Mouse (Mus musculus): ENCODE measurements around the gene Rcor1.

The Rcor1 gene

GRCm38 (mm10) chr12:111134169-111134568 is 95.0 kb downstream of the Rcor1 start:
- no peak for DNase-seq (ENCODE audit: low read depth)

DNA sequence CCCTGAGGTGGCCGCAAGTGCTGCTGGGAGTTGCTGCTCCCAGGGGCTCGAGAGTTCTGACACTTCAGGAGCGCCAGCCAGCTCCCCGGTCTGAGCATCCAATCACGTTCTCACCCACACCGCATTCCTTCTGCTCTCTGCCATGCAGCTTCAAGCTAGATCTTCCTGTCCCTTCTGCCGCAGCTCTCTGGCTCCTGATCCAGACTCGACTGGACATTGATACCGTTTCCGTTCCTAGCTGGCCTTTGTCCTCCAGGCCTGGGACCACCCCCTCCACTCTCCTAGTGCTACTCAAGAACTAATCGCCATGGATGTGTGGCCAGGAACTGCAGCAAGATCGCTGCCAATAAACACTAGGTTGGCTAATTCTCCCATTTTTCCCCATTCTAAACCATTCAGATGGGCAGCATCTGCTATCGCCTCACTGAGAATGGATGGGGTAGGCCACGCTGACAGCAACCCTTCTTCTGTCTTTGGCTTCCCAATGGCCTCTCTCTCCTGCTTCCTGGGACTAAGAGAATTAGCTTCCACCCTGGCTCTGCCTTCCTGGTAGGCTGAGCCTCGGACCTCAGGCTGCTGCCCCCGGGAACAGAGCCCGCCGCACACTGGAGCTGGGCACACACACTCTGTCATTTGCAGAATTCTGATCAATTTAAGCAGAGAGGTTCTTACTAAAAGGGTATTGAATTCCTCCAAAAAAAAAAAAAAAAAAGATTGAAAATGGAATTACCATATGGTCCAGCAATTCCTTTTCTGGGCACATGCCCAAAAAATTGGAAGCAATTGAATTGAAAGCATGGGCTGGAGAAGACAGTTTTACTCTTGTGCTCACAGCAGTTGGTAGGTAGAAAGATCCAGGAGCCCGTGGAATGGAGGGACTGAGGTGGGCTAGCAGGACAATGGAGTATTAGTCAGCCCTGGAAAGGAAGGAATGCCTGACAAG is 95.9 kb downstream of the Rcor1 start:
- peak; percentile 4 for DNase-seq (ENCODE audit: low read depth)

DNA sequence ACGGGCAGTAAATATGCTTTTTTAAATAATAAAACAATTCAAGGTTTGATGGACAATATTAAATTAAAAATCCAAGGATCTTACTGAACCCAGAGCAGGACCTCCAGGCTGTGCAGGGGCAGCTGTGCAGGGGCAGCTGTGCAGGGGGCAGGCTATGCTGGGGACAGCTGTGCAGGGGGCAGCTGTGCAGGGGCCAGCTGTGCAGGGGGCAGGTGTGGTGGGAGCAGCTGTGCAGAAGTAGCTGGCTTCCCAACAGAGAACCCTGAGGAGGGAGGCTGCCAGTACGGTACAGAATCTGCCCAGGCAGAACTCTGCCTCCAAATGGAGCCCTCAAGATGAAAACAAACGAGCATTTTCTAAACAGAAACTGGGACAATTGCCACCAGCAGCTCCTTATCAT is 96.8 kb downstream of the Rcor1 start:
- DNase-seq (ENCODE audit: low read depth) = no peak

- DNase-seq (ENCODE audit: low read depth) = no peak
Measured at GRCm38 (mm10) chr12:111137079-111137478, 97.9 kb downstream of the Rcor1 start.

DNA sequence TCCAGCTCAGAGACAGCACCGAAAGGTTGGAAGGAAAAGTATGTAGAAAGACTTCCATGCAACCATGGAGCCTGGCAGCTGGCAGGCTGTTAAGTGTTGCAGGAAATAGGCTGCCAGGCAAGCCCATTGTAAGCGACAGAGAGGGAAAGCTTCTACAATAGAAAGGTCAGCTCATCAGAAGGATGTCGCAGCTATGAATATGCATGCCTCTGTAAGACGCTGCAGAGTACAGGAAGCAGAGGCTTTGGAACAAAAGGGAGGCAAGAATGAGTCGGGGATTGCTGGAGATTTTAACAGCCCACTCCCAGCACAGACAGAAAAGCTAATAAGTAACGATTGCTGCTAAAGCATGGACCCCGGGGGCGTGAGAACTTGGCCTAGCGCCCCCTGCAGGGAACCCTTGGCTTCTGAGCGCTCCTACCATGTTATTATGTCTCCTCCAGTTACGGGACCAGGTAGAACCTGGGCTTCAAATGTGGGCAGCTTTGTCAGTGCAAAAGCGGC is 103.9 kb downstream of the Rcor1 start:
- no peak for DNase-seq (ENCODE audit: low read depth)

DNA sequence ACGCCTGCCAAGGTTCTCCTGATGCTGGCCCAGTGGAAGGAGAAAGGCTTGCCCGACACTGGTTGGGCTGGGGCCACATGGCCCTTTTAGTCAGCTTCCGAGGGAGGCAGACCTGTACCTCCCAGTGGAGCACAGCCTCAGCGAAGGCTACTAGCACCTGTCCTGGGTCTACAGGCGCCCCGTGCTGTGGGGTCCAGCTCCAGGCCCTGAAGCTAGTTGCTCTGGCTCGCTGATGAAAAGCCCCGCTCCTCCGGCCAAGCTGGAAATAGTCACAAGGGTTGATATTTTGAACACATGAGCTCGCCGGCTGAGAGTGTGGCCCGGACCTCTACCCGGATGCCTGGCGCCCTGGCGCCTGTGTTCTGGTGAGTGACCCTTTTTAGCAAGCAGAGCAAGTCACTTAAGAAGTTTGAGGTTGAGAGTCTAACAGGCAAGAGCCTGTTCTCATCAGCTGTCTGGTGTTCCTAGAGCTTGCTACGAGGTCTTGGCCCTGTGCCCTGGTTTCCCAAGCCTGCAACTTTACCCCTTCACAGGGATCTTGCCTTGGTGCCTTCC is 104.4 kb downstream of the Rcor1 start:
- DNase-seq (ENCODE audit: low read depth) = no peak

- no peak for DNase-seq (ENCODE audit: low read depth)
Measured at GRCm38 (mm10) chr12:111144598-111144997, 105.4 kb downstream of the Rcor1 start.

GRCm38 (mm10) chr12:111145269-111145668 is 106.1 kb downstream of the Rcor1 start:
- no peak for DNase-seq (ENCODE audit: low read depth)

GRCm38 (mm10) chr12:111149495-111150235 is 110.5 kb downstream of the Rcor1 start:
- DNase-seq (ENCODE audit: low read depth) = no peak

DNA sequence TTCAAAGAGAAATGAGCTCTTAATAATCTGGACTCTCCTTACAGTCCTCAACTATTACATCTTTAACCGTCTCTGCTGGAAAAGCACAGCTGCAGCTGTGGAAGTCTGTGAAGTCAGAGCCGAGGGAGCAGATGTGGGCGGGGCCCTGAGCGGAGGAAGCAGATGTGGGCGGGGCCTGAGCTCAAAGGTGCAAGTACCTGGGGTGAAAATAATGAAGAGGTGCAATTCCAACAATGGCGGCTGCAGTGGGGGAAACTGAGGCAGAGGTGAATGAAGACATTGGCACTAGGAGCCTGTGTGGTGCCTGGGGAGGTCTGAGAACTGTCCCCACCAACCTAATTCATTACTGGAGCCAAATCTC is 111.1 kb downstream of the Rcor1 start:
- DNase-seq (ENCODE audit: low read depth) = no peak

GRCm38 (mm10) chr12:111151422-111152156 is 112.4 kb downstream of the Rcor1 start:
- DNase-seq (ENCODE audit: low read depth) = no peak

DNA sequence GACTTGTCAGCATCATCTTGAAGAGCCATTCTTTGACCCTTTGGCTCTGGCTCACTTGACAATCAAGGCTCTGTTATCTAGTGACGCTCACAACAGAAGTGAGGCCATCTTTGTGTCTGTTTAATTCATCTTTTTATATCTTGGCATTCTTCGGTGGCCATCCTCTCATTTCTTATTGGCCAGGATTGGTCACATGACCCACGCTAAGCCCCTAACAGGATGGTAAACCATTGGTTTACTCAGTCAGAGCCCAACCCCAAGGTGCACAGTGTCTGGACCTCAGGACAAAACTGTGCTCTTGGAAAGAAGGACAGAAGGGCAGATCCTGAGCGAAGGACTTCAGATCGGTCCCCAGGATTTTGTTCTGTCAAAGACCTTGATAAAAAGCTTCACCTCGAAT is 113.4 kb downstream of the Rcor1 start:
- no peak for DNase-seq (ENCODE audit: low read depth)

GRCm38 (mm10) chr12:111152981-111153710 is 114.0 kb downstream of the Rcor1 start:
- no peak for DNase-seq (ENCODE audit: low read depth)

DNA sequence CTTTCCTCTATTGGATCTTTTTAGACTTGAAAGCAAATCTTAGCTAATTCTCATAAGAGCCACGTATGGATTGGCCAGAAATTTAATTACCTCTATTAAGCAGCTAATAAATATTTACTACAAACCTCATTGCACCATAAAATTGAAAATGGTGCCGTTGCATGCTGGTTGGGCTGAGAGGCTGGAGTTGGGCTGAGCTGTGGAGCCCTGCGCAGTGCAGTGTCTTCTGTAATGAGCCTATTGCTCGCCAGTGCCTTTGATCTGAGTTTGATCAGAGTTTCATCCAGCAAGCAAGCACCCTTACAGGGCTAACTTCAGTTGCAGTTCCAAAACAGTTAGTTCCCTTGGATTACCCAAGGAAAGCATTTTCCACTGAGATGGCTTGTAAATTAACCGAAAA is 114.8 kb downstream of the Rcor1 start:
- no peak for DNase-seq (ENCODE audit: low read depth)

DNA sequence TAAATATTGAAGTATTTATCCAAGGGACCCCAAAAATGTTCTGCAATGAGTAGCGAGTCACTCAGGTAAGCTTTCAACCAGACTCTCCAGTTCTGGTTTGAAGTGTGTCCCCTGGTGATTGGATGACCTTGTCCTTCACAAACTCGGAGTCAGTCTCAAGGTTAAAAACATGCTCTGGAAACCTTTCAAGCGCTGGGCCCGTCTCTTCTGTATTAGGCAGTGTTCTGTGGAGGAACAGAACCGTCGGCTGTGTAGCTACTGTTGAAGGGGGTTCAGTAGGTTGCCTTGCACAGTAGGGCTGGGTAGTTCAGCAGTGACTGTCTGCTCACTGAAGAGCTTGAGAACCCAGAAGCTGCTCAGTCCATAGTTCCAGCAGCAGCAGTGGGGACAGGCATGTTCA is 115.5 kb downstream of the Rcor1 start:
- no peak for DNase-seq (ENCODE audit: low read depth)

DNA sequence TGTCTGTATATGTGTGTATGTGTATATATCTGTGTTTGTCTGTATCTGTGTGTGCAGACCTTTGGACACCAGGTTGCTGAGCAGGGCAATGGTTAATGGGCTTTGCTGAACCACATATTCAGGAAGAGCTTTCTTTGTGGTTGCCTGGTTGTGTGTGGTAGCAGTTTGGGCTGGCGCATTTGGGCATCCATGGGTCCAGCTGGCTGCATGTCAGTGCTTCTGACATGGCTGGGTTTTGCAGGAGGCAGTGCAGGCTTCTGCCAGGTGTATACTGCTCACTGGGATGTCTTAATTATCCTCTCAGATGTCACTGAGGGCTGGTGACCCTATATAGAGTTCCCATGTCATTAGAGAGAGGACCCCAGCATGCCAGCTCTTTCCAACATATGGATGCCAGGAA is 116.6 kb downstream of the Rcor1 start:
- no peak for DNase-seq (ENCODE audit: low read depth)

DNA sequence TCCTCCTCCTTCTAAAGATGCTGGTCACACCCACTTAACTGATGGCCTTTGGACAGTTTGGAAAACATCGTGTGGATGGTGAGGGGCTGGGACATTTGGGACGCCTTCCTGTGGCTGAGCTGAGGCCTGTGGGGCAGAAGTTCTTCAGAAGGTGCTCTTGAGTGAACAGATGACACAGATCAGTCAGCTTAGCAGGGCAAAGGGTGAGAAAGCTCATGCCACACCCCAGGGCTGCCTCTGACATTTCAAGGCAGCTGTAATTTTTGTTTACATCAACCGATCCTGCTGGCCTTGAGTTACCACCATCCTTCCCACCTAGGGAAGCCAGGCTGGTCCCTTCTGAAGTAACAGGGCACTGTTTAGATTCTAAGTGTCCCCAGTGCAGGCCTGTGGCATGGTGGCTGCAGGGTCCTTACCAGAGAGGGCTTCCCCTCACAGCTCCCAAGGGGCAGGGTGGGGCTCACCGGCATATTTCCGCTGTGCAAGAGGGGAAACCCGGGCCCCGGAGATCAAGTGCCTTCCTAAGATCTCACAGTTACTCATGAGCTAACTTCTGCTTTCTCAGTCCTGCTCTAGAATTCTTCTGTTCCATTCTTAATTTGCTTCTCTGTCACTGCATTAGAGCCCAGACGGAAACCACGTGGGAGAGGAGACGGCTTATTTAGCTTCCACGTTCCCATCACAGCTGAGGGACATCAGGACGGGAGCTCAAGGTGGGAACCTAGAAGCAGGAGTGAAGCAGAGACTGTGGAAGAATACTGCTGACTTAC is 120.7 kb downstream of the Rcor1 start:
- no peak for DNase-seq (ENCODE audit: low read depth)

GRCm38 (mm10) chr12:111160871-111161270 is 121.7 kb downstream of the Rcor1 start:
- DNase-seq (ENCODE audit: low read depth) = no peak

DNA sequence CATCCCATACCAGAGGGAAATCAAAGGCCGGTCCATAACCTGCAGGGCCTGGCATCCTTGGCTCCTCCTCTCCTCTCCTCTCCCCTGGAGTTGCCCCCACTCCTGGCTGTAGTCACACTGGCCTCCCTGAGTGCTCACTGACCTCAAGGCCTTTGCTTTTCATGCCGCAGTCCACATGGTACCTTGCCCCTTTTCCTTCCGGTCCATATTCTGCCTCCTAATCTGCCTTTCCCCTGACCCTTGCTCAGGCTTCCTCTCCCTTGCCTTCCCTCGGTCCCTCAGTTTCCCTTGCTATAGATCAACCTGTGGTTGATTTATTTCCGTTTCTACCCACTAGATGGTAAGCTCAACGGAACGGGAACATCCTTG is 122.8 kb downstream of the Rcor1 start:
- DNase-seq (ENCODE audit: low read depth) = no peak

DNA sequence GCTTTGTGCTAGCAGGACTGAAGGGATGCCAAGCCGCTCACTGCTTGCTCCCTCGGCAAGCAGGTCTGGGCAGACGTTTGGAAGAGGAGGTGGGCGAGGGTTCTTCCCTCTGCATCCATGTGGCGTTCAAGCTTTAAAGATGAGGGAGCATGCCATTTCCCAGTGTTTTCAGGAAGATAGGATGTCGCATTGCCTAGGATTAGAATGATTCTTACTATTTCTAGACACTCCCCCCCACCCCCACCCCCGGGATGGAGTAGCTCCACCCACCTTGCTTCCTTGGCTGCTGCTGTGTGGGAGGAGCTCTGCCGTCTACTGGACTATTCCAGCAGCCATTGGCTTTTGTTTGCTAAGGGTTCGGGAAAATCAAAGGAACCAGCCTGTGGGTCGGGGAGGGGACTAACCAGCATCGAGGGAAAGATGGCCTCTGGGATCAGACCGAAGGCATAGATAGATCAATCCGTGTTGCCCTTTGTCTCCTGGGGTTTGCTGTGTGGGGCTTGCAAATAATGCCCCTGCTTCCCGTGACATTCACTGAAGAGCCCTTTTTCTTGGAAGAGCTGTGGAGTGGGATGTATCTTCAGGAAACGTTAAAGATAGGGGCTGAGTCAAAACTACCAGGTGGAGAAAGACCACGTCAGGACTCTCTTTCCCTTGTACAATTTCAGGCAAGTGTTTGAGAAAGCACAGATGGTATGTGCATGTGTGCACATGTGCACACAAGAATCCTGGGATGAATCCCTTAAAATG is 123.3 kb downstream of the Rcor1 start:
- no peak for DNase-seq (ENCODE audit: low read depth)

All from fibroblast of lung, adult 2 months (primary cell).